Mouse (Mus musculus) retina, postnatal 1 day (tissue): Measurements from ENCODE around the gene Zcchc2.

ENCODE experiments used
- DNase-seq: peaks from one replicate; pipeline ENCODE4 v3.0.0-alpha.2; 2012

The Zcchc2 gene

GRCm38 (mm10) chr1:105988903-105989639 lies 1.1 kb upstream of the Zcchc2 start:
- no peak for DNase-seq

GRCm38 (mm10) chr1:105989640-105989984 lies 594 bp upstream of the Zcchc2 start:
- DNase-seq: no peak

GRCm38 (mm10) chr1:105990911-105991761 lies 930 bp downstream of the Zcchc2 start:
- peak; percentile 70 for DNase-seq

DNA sequence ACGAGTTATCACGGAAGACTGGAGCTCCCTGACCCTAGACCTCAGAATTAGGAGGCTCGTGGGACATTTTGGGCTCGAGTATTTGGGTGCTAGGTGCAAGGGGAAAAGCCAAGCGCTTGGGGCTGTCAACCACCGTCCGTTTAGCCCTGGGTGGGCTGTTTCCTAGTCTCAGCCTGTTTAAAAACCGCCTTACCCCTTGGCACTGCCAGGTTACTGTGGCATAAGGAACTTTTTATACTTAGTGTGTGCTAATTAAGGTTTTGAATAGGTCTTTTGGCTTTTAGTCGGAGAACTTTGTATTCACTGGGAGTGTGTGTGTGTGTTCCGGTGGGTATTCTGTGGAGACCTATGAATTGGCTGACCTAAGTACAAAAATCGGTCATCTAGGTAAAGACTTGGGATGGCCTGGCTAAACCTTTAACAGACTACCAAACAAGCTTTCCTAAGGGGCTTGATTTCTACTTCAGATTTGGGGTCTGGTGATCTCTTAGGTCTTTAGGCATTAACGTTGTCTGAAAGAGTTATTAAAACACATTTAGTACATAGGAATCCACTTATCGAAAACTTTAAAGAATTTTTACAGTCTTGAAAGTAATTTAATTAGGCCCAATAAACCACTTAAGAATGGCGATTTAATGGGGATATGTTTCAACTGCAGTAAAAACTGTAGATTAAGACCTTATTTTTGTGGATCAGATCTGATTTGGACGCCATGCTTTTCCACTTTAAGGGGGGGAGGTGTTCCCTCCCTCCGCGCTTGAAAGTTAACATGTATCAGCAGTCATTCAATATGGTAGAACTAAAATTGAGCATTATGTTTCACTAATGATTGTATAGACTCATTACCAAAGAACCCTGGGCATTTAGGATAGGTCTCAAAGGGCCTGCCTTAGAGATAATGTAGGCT lies 2.0 kb downstream of the Zcchc2 start:
- no peak for DNase-seq

- DNase-seq: peak; percentile 76
These were observed 3.0 kb downstream of the Zcchc2 start for GRCm38 (mm10) chr1:105993196-105993595.

DNA sequence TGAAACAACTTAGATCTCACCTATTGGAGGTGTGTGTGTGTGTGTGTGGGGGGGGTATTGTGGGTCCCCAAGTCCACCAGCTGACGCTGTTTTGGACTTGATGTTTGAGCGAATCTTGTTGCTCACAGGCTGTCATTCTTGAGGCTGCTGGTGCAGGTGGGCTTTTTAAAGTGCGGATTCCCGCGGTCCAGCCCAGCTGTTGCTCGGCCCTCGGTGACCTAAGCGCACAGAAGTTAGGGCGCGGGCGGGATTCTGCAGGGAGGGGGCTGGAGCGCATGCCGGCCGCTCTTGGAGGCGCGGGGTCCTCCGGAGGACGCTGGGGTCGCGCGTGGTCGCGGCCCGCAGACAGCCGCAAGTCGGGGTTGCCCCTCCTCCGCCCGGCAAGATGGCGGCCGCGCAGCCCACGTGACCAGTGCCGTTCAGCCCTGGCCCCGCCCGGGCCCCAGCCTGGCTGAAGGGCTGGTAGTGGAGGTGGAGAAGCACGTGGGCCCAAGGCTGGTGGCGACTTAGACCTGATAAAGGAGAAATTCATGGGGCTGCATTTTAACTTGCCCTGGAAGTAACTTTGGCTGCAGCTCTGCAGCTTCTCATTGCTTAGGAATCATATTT lies 3.5 kb downstream of the Zcchc2 start:
- peak; percentile 91 for DNase-seq

DNA sequence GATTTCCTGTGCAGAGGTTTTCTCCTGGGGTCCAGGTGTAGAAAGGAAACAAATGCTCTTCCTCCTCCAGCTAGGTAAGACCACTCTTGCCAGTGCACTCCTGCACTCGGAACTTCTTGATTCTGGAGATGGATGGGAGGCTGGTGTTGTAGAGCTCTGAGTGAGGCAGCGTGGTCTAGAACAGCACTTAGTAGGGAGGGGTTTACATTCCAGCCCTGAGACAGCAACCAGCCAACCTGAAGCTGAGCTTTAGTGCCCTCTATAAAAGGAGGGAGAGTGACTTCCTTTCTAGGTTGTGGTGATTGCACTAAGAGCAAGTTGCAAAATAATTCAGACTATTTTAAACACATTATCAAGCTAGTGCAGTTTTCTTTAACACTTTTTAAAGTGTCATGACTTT lies 5.8 kb downstream of the Zcchc2 start:
- no peak for DNase-seq

DNA sequence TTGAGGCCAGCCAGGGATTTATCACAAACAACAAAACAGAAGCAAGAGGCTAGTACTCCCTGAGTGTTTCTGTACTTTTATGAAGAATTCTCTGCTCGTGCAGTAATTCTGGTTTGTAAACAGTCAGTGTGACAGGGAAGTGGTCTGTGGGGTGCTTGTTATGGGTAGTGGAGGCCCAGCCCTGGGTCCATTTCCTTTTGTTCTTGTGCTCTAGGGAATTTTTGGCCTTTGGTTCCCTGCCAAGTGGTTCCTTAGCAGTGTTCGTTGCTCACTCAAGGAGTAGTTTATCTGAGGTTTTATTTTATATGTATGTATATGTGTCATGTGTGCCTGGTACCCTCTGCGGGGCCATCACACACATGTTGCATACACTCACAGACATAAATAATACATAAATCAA lies 7.1 kb downstream of the Zcchc2 start:
- no peak for DNase-seq

GRCm38 (mm10) chr1:105999802-106000201 lies 9.6 kb downstream of the Zcchc2 start:
- DNase-seq: no peak

GRCm38 (mm10) chr1:106007581-106007980 lies 17.4 kb downstream of the Zcchc2 start:
- no peak for DNase-seq

DNA sequence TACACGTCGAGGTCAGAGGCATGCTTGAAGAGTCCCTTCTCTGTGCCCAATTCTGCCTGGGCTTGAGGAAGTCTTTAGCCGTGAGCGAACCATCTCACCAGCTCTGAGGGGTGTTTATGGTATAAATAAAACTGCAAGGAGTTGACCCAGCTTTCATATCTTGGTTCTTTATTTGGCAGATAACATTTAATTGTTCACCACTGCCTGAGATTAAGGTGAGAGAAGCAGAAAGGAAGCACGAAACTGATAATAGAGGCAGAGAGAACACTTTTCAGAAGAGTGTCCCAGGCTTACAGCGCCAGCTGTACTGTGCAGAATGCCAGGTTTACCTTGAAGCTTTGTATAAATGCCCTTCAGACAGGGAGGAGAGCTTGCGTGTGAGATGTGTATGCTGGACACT lies 20.9 kb downstream of the Zcchc2 start:
- DNase-seq: no peak

DNA sequence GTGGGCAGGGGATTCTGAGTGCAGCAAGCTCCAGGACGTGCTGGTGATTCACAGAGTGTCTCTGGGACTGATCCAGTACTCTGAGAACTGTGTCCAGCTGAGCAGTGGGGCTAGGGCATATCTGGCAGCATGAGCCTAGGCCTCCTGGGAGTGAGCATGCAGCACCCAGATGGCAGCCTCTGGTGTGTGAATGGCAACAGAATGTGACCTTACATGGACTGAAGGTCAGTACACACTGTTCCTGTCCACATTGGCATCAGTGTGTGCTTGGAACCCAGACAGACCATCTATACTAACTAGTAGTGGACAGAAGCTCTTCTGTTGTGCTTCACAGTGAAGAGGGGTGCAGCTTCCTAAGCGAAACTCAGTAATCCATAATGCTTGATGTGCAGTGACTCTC lies 23.6 kb downstream of the Zcchc2 start:
- DNase-seq: no peak

DNA sequence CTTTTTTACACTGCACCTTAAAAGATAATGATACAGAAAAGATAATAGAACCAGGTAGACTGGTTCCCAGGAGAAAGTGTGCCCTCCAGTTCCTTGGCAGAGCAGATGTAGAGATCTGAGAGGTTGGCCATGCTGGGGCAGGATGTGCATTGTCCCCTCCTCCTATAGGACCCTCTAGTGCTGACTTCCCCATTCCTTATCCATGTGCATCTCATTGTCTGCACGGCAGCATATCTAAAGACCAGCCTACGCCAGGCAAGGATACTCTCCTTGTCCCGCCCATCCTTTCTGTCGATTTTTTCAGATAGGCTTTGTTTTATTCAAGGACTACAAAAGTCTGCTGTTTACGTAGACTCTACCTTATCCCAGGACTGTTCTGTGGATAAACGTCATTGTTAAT lies 26.1 kb downstream of the Zcchc2 start:
- DNase-seq: no peak

- DNase-seq: no peak
These were observed 29.6 kb downstream of the Zcchc2 start for GRCm38 (mm10) chr1:106019854-106020253.

GRCm38 (mm10) chr1:106022998-106023397 lies 32.8 kb downstream of the Zcchc2 start:
- DNase-seq: no peak

DNA sequence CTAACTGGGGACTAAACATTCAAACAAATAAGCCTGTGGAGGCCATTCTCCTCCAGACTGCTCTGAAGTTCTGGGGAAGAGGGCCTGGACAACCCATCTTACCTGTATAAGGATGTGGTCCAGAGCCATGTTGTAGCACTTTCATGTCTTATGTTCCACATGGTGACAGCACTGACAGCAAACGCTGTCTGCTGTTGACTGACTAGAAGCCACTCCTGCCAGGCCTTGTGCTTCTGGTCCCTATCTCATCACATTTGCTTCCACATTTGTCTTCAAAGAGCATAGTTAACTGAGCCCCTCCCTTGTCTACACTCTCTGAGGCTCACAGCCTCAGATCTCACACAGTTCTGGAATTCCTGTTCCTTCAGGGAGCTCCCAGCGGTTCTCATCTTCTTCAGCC lies 34.0 kb downstream of the Zcchc2 start:
- DNase-seq: no peak

DNA sequence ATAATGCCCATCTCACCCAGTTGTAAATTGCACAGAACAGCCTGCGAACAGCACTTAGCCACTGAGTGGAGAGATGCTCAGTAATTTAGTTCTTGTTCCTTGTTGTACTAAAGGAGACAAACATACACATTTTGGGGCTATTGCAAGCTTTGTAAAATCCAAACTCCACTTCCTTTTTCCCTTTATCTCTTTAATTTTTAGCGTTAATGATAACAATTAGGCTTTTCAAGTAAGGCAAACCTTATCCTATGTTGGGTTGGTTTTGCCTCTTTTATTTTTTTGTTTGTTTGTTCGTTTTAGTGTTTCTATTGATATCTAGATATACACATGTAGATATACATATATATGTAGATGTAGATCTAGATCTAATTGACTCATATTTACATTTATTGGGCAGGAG lies 34.6 kb downstream of the Zcchc2 start:
- DNase-seq: no peak

- no peak for DNase-seq
These were observed 39.6 kb downstream of the Zcchc2 start for GRCm38 (mm10) chr1:106029769-106030168.

DNA sequence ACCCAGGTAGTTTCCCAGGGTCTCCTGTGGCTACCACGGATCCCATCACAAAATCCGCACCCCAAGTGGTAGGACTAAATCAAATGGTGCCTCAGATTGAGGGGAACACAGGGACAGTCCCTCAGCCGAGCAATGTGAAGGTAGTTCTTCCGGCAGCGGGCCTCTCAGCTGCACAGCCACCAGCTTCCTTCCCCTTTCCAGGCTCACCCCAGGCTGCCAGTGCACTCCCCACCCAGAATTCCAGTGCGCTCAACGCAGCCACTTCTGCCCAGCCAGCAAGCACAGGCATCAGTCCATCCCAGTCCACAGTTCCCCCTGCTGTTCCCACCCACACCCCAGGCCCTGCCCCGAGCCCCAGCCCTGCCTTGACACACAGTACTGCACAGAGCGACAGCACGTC lies 40.1 kb downstream of the Zcchc2 start:
- no peak for DNase-seq

DNA sequence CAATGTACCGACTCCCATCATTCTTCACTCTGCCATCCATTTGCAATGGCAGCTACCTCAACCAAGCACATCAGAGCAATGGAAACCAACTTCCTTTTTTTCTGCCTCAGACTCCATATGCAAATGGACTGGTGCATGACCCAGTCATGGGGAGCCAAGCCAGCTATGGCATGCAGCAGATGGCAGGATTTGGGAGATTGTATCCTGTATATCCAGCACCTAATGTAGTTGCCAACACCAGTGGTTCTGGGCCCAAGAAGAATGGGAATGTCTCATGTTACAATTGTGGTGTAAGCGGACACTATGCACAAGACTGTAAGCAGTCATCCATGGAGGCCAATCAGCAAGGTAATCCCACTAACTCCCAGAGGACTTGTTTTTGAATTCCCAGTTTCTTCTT lies 40.7 kb downstream of the Zcchc2 start:
- DNase-seq: no peak

DNA sequence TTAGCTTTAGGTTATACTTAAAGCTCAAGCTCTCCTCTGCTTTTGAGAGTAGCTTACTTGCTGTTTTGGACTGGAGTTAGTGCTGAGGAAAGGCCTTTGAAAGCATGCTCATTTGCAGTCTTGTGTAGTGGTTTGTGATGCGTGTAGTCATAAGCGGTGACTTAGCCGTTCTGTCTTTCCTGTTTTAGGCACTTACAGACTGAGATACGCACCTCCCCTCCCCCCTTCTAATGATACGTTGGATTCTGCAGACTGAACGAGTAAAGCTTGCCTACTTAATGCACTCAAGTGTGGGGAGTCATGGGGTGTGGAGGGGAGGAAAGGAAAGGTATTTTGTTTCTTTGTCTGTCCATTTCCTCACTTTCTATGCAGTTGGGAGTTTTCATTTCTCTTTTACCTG lies 41.7 kb downstream of the Zcchc2 start:
- DNase-seq: no peak

DNA sequence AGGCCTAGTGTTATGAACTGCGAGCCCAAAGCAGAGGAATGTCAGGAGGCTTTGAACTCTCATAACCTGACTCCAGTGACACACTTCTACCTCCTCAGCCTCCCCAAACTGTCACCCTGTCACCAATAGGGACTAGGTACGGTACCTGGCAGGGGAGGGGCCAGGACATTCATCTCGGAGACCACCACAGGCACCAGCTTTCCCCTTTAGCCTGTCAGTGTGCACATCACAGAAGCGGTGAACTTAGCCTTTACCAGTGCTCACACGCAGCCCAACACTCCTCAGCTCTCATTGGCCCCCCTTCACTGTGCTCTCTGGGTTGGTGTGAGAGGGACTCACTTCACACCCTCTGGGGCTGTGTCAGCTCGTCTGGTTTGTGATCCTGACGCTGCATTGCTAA lies 44.6 kb downstream of the Zcchc2 start:
- no peak for DNase-seq
